Mouse (Mus musculus) limb, embryonic 15.5 days (tissue): ENCODE results near the gene Tiam2. TPM values are rescaled to one million over a fixed set of nuclear protein-coding genes. Genes with fewer than 3 reads are reported as not detected.

Source experiments
- ATAC-seq: fragments of 200-750 bp; cut with Nextera tagmentation; 2 replicates; pipeline ENCODE4 v1.8.0; 2017; ENCODE audit warnings: low read depth, moderate TSS enrichment; ENCODE audit not compliant: insufficient number of reproducible peaks, low FRiP score, low TSS enrichment
- H3K27ac ChIP-seq: fragments of 300-500 bp; sonication (generic); 2 replicates; pipeline ENCODE4 v1.5.1; 2015; ENCODE audit warnings: moderate library complexity, mild to moderate bottlenecking, inconsistent platforms
- H3K27me3 ChIP-seq: fragments of 300-500 bp; sonication (generic); 2 replicates; pipeline ENCODE4 v1.6.1; 2015; ENCODE audit warnings: inconsistent platforms
- H3K36me3 ChIP-seq: fragments of 300-500 bp; sonication (generic); 2 replicates; pipeline ENCODE4 v1.6.1; 2015; ENCODE audit warnings: inconsistent platforms
- H3K4me1 ChIP-seq: fragments of 300-500 bp; sonication (generic); 2 replicates; pipeline ENCODE4 v1.6.1; 2015; ENCODE audit warnings: inconsistent platforms
- H3K4me2 ChIP-seq: fragments of 300-500 bp; sonication (generic); 2 replicates; pipeline ENCODE4 v1.6.1; 2015; ENCODE audit warnings: mild to moderate bottlenecking, inconsistent platforms
- H3K4me3 ChIP-seq: fragments of 300-500 bp; sonication (generic); 2 replicates; pipeline ENCODE4 v1.5.1; 2015; ENCODE audit warnings: mild to moderate bottlenecking, inconsistent platforms
- H3K9ac ChIP-seq: fragments of 300-500 bp; sonication (generic); 2 replicates; pipeline ENCODE4 v1.6.1; 2015; ENCODE audit warnings: inconsistent platforms
- H3K9me3 ChIP-seq: fragments of 300-500 bp; sonication (generic); 2 replicates; pipeline ENCODE4 v1.6.1; 2016; ENCODE audit warnings: inconsistent platforms
- WGBS: fragments of 180-500 bp; shearing (Covaris S2); methylation state at CpG from one replicate; pipeline ENCODE4 v1.1.7; 2015; 5-methylcytosine and 5-hydroxymethylcytosine counted together
- polyA plus RNA-seq: library from polyadenylated mRNA; unstranded; fragments of >200 nt; fragmentation: Nextera tagmentation; extraction: Ambion mirVana; gene quantifications from 2 replicates; pipeline ENCODE4 v1.2.1, GENCODE M21; 2015

Tiam2 gene
- polyA plus RNA-seq, 1 experiment from 2014 or later, result 19.2 TPM

- peaks cover 17% of the 10 kb centered on the region for H3K4me1 ChIP-seq
- H3K27me3 ChIP-seq, result no peaks in the 10 kb centered on the region
- H3K9me3 ChIP-seq, result no peaks in the 10 kb centered on the region
- no peak for ATAC-seq
- H3K4me3 ChIP-seq, result no peak overlapping the region
- peaks cover 13% of the 10 kb centered on the region; the same call in 1 of the 2 replicates for H3K36me3 ChIP-seq
- no peak overlapping the region for H3K9ac ChIP-seq
- no peak overlapping the region; the same call in 1 of the 2 replicates for H3K27ac ChIP-seq
- no peak overlapping the region for H3K4me2 ChIP-seq
- WGBS, result 93% methylated on average over 3 of the region's 3 CpGs
Observed at GRCm38 (mm10) chr17:3466681-3467080, 140.3 kb downstream of the Tiam2 start.

GRCm38 (mm10) chr17:3467636-3468324 lies 141.4 kb downstream of the Tiam2 start:
- no peak overlapping the region for H3K4me2 ChIP-seq
- WGBS, result 86% methylated on average over 8 of the region's 8 CpGs
- no peaks in the 10 kb centered on the region for H3K27me3 ChIP-seq
- no peak overlapping the region for H3K4me3 ChIP-seq
- peaks cover 18% of the 10 kb centered on the region; the same call in 1 of the 2 replicates for H3K36me3 ChIP-seq
- no peak overlapping the region for H3K27ac ChIP-seq
- H3K9ac ChIP-seq, result no peak overlapping the region
- no peak for ATAC-seq
- no peaks in the 10 kb centered on the region for H3K9me3 ChIP-seq
- H3K4me1 ChIP-seq, result peaks cover 15% of the 10 kb centered on the region

- Histone ChIP-seq H3K27me3 (no peaks in the 10 kb centered on the region), H3K4me2 (no peak overlapping the region), H3K4me1 (no peaks in the 10 kb centered on the region), H3K9me3 (no peaks in the 10 kb centered on the region), H3K4me3 (no peak overlapping the region), H3K36me3 (peaks cover 21% of the 10 kb centered on the region; the same call in 1 of the 2 replicates), H3K27ac (no peak overlapping the region), H3K9ac (no peak overlapping the region)
- WGBS, result 84% methylated on average over 6 of the region's 6 CpGs
- no peak for ATAC-seq
Observed at GRCm38 (mm10) chr17:3472018-3472417, 145.6 kb downstream of the Tiam2 start.

- WGBS, result 84% methylated on average over 2 of the region's 2 CpGs
- H3K36me3 ChIP-seq, result peaks cover 39% of the 10 kb centered on the region
- ATAC-seq, result no peak
- H3K9ac ChIP-seq, result no peak overlapping the region
- no peak overlapping the region for H3K4me3 ChIP-seq
- H3K27me3 ChIP-seq, result no peaks in the 10 kb centered on the region
- no peaks in the 10 kb centered on the region for H3K9me3 ChIP-seq
- H3K27ac ChIP-seq, result no peak overlapping the region
- H3K4me1 ChIP-seq, result no peaks in the 10 kb centered on the region
- H3K4me2 ChIP-seq, result no peak overlapping the region
Observed at GRCm38 (mm10) chr17:3476546-3476945, 150.2 kb downstream of the Tiam2 start.

GRCm38 (mm10) chr17:3481576-3482575 lies 155.5 kb downstream of the Tiam2 start:
- no peak overlapping the region for H3K27ac ChIP-seq
- WGBS, result 57% methylated on average over 7 of the region's 7 CpGs
- no peak overlapping the region for H3K4me3 ChIP-seq
- H3K9me3 ChIP-seq, result no peaks in the 10 kb centered on the region
- no peaks in the 10 kb centered on the region for H3K27me3 ChIP-seq
- no peak overlapping the region for H3K9ac ChIP-seq
- no peak for ATAC-seq
- peaks cover 40% of the 10 kb centered on the region for H3K36me3 ChIP-seq
- no peaks in the 10 kb centered on the region for H3K4me1 ChIP-seq
- H3K4me2 ChIP-seq, result no peak overlapping the region

- Histone ChIP-seq H3K4me3 (no peak overlapping the region), H3K4me2 (no peak overlapping the region), H3K9me3 (no peaks in the 10 kb centered on the region), H3K36me3 (peaks cover 42% of the 10 kb centered on the region), H3K27me3 (no peaks in the 10 kb centered on the region), H3K27ac (no peak overlapping the region), H3K4me1 (no peaks in the 10 kb centered on the region), H3K9ac (no peak overlapping the region)
- ATAC-seq, result no peak
- 65% methylated on average over 8 of the region's 8 CpGs for WGBS
Observed at GRCm38 (mm10) chr17:3483091-3483490, 156.7 kb downstream of the Tiam2 start.

- peaks cover 32% of the 10 kb centered on the region for H3K36me3 ChIP-seq
- no peaks in the 10 kb centered on the region for H3K4me1 ChIP-seq
- no peaks in the 10 kb centered on the region for H3K27me3 ChIP-seq
- H3K9ac ChIP-seq, result no peak overlapping the region
- no peak overlapping the region for H3K4me2 ChIP-seq
- H3K4me3 ChIP-seq, result no peak overlapping the region
- no peak overlapping the region for H3K27ac ChIP-seq
- no peaks in the 10 kb centered on the region for H3K9me3 ChIP-seq
- ATAC-seq, result no peak
- 73% methylated on average over 7 of the region's 7 CpGs for WGBS
Observed at GRCm38 (mm10) chr17:3485851-3486250, 159.5 kb downstream of the Tiam2 start.

- Histone ChIP-seq H3K9me3 (no peaks in the 10 kb centered on the region), H3K9ac (no peak overlapping the region), H3K27me3 (no peaks in the 10 kb centered on the region), H3K4me3 (no peak overlapping the region), H3K36me3 (peaks cover 27% of the 10 kb centered on the region), H3K4me1 (no peaks in the 10 kb centered on the region), H3K4me2 (no peak overlapping the region), H3K27ac (no peak overlapping the region)
- WGBS, result 94% methylated on average over 4 of the region's 4 CpGs
- no peak for ATAC-seq
Observed at GRCm38 (mm10) chr17:3487211-3487610, 160.8 kb downstream of the Tiam2 start.

- Histone ChIP-seq H3K4me1 (no peaks in the 10 kb centered on the region), H3K4me2 (no peak overlapping the region), H3K36me3 (peaks cover 30% of the 10 kb centered on the region), H3K27me3 (no peaks in the 10 kb centered on the region), H3K4me3 (no peak overlapping the region), H3K9ac (no peak overlapping the region), H3K27ac (no peak overlapping the region), H3K9me3 (no peaks in the 10 kb centered on the region)
- ATAC-seq, result no peak
- WGBS, result 74% methylated on average over 12 of the region's 12 CpGs
Observed at GRCm38 (mm10) chr17:3487721-3488601, 161.6 kb downstream of the Tiam2 start.

GRCm38 (mm10) chr17:3490216-3490895 lies 164.0 kb downstream of the Tiam2 start:
- H3K27me3 ChIP-seq, result no peaks in the 10 kb centered on the region
- ATAC-seq, result no peak
- H3K4me3 ChIP-seq, result no peak overlapping the region
- 83% methylated on average over 11 of the region's 11 CpGs for WGBS
- peaks cover 34% of the 10 kb centered on the region for H3K36me3 ChIP-seq
- H3K27ac ChIP-seq, result no peak overlapping the region
- no peak overlapping the region for H3K9ac ChIP-seq
- H3K4me1 ChIP-seq, result 0 out of 2 replicates have a peak, but pooled peaks cover 2% of the 10 kb centered on the region
- no peaks in the 10 kb centered on the region for H3K9me3 ChIP-seq
- no peak overlapping the region for H3K4me2 ChIP-seq

- H3K36me3 ChIP-seq, result peaks cover 36% of the 10 kb centered on the region
- H3K4me3 ChIP-seq, result no peak overlapping the region
- H3K4me2 ChIP-seq, result no peak overlapping the region
- no peaks in the 10 kb centered on the region for H3K9me3 ChIP-seq
- 0 out of 2 replicates have a peak, but pooled peaks cover 3% of the 10 kb centered on the region for H3K4me1 ChIP-seq
- ATAC-seq, result no peak
- H3K27me3 ChIP-seq, result no peaks in the 10 kb centered on the region
- no peak overlapping the region for H3K27ac ChIP-seq
- WGBS, result 67% methylated on average over 5 of the region's 5 CpGs
- no peak overlapping the region for H3K9ac ChIP-seq
Observed at GRCm38 (mm10) chr17:3491065-3491464, 164.7 kb downstream of the Tiam2 start.
